Mouse (Mus musculus) lung, postnatal 0 days (tissue): ENCODE data around the gene Hdac11. TPM values are rescaled to one million over a fixed set of nuclear protein-coding genes. Genes with fewer than 3 reads are reported as not detected.

Source experiments
- ATAC-seq: fragments of 200-750 bp; cut with Nextera tagmentation; 2 replicates; pipeline ENCODE4 v1.8.0; 2017; ENCODE audit warnings: moderate library complexity
- DNase-seq: peaks from one replicate; pipeline ENCODE4 v3.0.0-alpha.2; 2016; ENCODE audit warnings: low spot score
- H3K27ac ChIP-seq: fragments of 300-500 bp; sonication (generic); 2 replicates; pipeline ENCODE4 v1.5.1; 2014; ENCODE audit warnings: antibody characterized with exemption, mild to moderate bottlenecking, low read length, mixed read lengths
- H3K27me3 ChIP-seq: fragments of 300-500 bp; sonication (generic); replicated peaks from 2 replicates; pipeline ENCODE4 v1.6.1; 2014; ENCODE audit warnings: low read length, mixed read lengths; ENCODE audit not compliant: insufficient read depth
- H3K36me3 ChIP-seq: fragments of 300-500 bp; sonication (generic); 2 replicates; pipeline ENCODE4 v1.6.1; 2014; ENCODE audit warnings: low read length, mixed read lengths; ENCODE audit not compliant: insufficient read depth
- H3K4me1 ChIP-seq: fragments of 300-500 bp; sonication (generic); 2 replicates; pipeline ENCODE4 v1.6.1; 2014; ENCODE audit warnings: antibody characterized with exemption, low read depth, low read length, mixed read lengths; ENCODE audit not compliant: insufficient read depth
- H3K4me2 ChIP-seq: fragments of 300-500 bp; sonication (generic); replicated peaks from 2 replicates; pipeline ENCODE4 v1.6.1; 2014; ENCODE audit warnings: low read depth, mild to moderate bottlenecking, low read length, moderate library complexity, mixed read lengths
- H3K4me3 ChIP-seq: fragments of 300-500 bp; sonication (generic); 2 replicates; pipeline ENCODE4 v1.5.1; 2014; ENCODE audit warnings: low read depth, low read length
- H3K9ac ChIP-seq: fragments of 300-500 bp; sonication (generic); replicated peaks from 2 replicates; pipeline ENCODE4 v1.6.1; 2014; ENCODE audit warnings: low read depth, mild to moderate bottlenecking
- H3K9me3 ChIP-seq: fragments of 300-500 bp; sonication (generic); 2 replicates; pipeline ENCODE4 v1.6.1; 2016; ENCODE audit warnings: low read length, mixed read lengths
- CTCF ChIP-seq: IDR thresholded peaks from 2 replicates; pipeline ENCODE4 v1.5.1; 2016; ENCODE audit warnings: antibody characterized with exemption, mild to moderate bottlenecking
- EP300 ChIP-seq: IDR thresholded peaks from 2 replicates; pipeline ENCODE4 v1.6.1; 2016; ENCODE audit warnings: antibody characterized with exemption, mild to moderate bottlenecking, control low read depth
- WGBS: fragments of 180-500 bp; shearing (Covaris S2); extraction: QIAGEN DNeasy Blood & Tissue Kit; methylation state at CpG from one replicate; pipeline ENCODE4 v1.1.7; 2014; 5-methylcytosine and 5-hydroxymethylcytosine counted together
- polyA plus RNA-seq: library from polyadenylated mRNA; unstranded; fragments of >200 nt; fragmentation: Nextera tagmentation; extraction: Ambion mirVana; gene quantifications from 2 replicates; pipeline ENCODE4 v1.2.1, GENCODE M21; 2015

Gene Hdac11
- polyA plus RNA-seq, 1 experiment from 2014 or later: 3.8 TPM

- Histone ChIP-seq H3K4me2 (no peak overlapping the region), H3K4me1 (no peaks in the 10 kb centered on the region), H3K4me3 (no peak overlapping the region), H3K9ac (no peak overlapping the region), H3K27me3 (no peaks in the 10 kb centered on the region), H3K36me3 (no peaks in the 10 kb centered on the region), H3K27ac (no peak overlapping the region), H3K9me3 (no peaks in the 10 kb centered on the region)
- DNase-seq: peak; percentile 60
- peak; percentile 56 for TF ChIP-seq EP300
- TF ChIP-seq CTCF: no peak
- 48% methylated on average over 7 of the region's 9 CpGs for whole genome bisulfite sequencing
- ATAC-seq: peak; percentile 78
Observed at GRCm38 (mm10) chr6:91218445-91218844, 62.0 kb downstream of the Hdac11 start.

GRCm38 (mm10) chr6:91218871-91219270 lies 62.4 kb downstream of the Hdac11 start:
- Histone ChIP-seq H3K4me3 (no peak overlapping the region), H3K27ac (no peak overlapping the region), H3K9ac (no peak overlapping the region), H3K9me3 (no peaks in the 10 kb centered on the region), H3K36me3 (no peaks in the 10 kb centered on the region), H3K4me1 (no peaks in the 10 kb centered on the region), H3K27me3 (no peaks in the 10 kb centered on the region), H3K4me2 (no peak overlapping the region)
- ATAC-seq (no peak; the same call in 1 of the 2 replicates), DNase-seq (no peak)
- 62% methylated on average over 3 of the region's 3 CpGs for WGBS
- no peak for TF ChIP-seq EP300

GRCm38 (mm10) chr6:91220062-91220461 lies 63.6 kb downstream of the Hdac11 start:
- Histone ChIP-seq H3K4me3 (no peak overlapping the region), H3K4me2 (no peak overlapping the region), H3K4me1 (no peaks in the 10 kb centered on the region), H3K36me3 (no peaks in the 10 kb centered on the region), H3K9ac (no peak overlapping the region), H3K27me3 (no peaks in the 10 kb centered on the region), H3K9me3 (no peaks in the 10 kb centered on the region), H3K27ac (no peak overlapping the region)
- no peak for ATAC-seq
- DNase-seq: no peak
- TF ChIP-seq EP300 (no peak), CTCF (no peak)

- ATAC-seq (no peak), DNase-seq (no peak)
- Histone ChIP-seq H3K27ac (no peak overlapping the region), H3K4me2 (no peak overlapping the region), H3K4me1 (no peaks in the 10 kb centered on the region), H3K27me3 (no peaks in the 10 kb centered on the region), H3K9me3 (no peaks in the 10 kb centered on the region), H3K4me3 (no peak overlapping the region), H3K9ac (no peak overlapping the region), H3K36me3 (no peaks in the 10 kb centered on the region)
- no peak for TF ChIP-seq CTCF
- no peak for TF ChIP-seq EP300
- WGBS: 4% methylated on average over 3 of the region's 3 CpGs
Observed at GRCm38 (mm10) chr6:91221094-91221493, 64.6 kb downstream of the Hdac11 start.

GRCm38 (mm10) chr6:91222694-91223346 lies 66.4 kb downstream of the Hdac11 start:
- TF ChIP-seq EP300: no peak
- no peak for TF ChIP-seq CTCF
- no peak overlapping the region for H3K4me3 ChIP-seq
- H3K4me2 ChIP-seq: no peak overlapping the region
- no peak overlapping the region for H3K27ac ChIP-seq
- DNase-seq: no peak
- WGBS: 48% methylated on average over 10 of the region's 10 CpGs
- H3K27me3 ChIP-seq: no peaks in the 10 kb centered on the region
- H3K36me3 ChIP-seq: no peaks in the 10 kb centered on the region
- H3K4me1 ChIP-seq: no peaks in the 10 kb centered on the region
- H3K9ac ChIP-seq: no peak overlapping the region
- H3K9me3 ChIP-seq: no peaks in the 10 kb centered on the region
- ATAC-seq: peak; percentile 17; the same call in 1 of the 2 replicates

Other genes with a start within 250 kb of the Hdac11 start
- gene Iqsec1, start 168.0 kb upstream of the Hdac11 start, polyA plus RNA-seq: 18.6 and 22.4 TPM in 2 replicates
- gene Nup210, start 39.8 kb upstream of the Hdac11 start, polyA plus RNA-seq: 5.8 and 7.0 TPM in 2 replicates
- 63.0 and 63.8 TPM in 2 replicates for gene Fbln2, start 55.8 kb downstream of the Hdac11 start, polyA plus RNA-seq